Mouse (Mus musculus): ENCODE data around the gene Grin1. TPM values are rescaled to one million over a fixed set of nuclear protein-coding genes. Genes with fewer than 3 reads are reported as not detected.

The Grin1 gene
- polyA plus RNA-seq, 1 experiment from 2014 or later, result not detected

DNA sequence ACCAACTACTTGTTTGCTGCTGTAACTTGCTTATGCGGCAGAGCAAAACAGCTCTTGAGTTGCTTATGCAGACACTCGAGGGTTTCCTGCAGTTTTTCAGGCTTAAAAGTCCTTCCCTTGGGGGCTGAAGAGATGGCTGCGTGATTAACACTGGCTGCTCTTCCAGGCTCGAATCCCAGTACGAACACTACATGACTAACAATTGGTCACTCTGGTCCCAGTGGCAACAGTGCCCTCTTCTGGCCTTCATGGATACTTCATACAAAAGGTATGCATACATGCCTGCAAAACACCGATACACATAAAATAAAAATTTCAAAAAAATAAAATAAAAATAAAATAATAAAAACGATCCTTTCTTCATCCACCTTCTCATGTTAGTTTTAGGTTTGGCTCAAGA lies 9.5 kb upstream of the Grin1 start:
- H3K9ac ChIP-seq (ENCODE audit: low read length), result no peak overlapping the region
- no peak overlapping the region for H3K4me3 ChIP-seq (ENCODE audit: low read length)
- H3K36me3 ChIP-seq (ENCODE audit: control insufficient read depth, insufficient read depth), result no peaks in the 10 kb centered on the region
- no peak overlapping the region for H3K27ac ChIP-seq (ENCODE audit: low read length)
- ATAC-seq (replicated peaks; ENCODE audit: extremely low read depth, insufficient read depth, low FRiP score), result no peak
- no peaks in the 10 kb centered on the region; the same call in 1 of the 2 replicates for H3K27me3 ChIP-seq (ENCODE audit: control insufficient read depth, insufficient read depth, low read length)
- H3K4me2 ChIP-seq (ENCODE audit: low read depth, low read length), result no peak overlapping the region
- peaks cover 12% of the 10 kb centered on the region for H3K4me1 ChIP-seq (ENCODE audit: control insufficient read depth, insufficient read depth, low read length)
- WGBS, result 43% methylated on average over 7 of the region's 7 CpGs
- H3K9me3 ChIP-seq (replicated peaks; ENCODE audit: control insufficient read depth, low read length), result no peaks in the 10 kb centered on the region

DNA sequence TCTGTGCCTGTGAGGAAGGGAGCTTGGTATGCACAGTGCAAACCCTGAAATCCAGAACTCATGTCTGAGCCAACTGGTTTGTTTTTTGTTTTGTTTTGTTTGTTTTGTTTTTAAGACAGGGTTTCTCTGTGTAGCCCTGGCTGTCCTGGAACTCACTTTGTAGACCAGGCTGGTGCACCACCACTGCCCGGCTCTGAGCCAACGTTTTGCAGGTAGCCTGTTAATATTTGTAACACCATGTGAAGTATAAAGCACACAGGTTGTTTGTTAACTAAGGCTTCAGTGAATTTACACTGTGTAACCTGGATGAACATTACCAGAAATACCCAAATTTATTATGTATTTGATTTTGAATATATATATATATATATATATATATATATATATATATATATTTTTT lies 7.0 kb upstream of the Grin1 start:
- Histone ChIP-seq H3K9ac (ENCODE audit: low read length) (no peak overlapping the region), H3K4me2 (ENCODE audit: low read depth, low read length) (no peak overlapping the region), H3K4me3 (ENCODE audit: low read length) (no peak overlapping the region), H3K27me3 (ENCODE audit: control insufficient read depth, insufficient read depth, low read length) (no peaks in the 10 kb centered on the region; the same call in 1 of the 2 replicates), H3K36me3 (ENCODE audit: control insufficient read depth, insufficient read depth) (no peaks in the 10 kb centered on the region), H3K27ac (ENCODE audit: low read length) (no peak overlapping the region), H3K9me3 (replicated peaks; ENCODE audit: control insufficient read depth, low read length) (no peaks in the 10 kb centered on the region), H3K4me1 (ENCODE audit: control insufficient read depth, insufficient read depth, low read length) (peaks cover under 1% of the 10 kb centered on the region; the same call in 1 of the 2 replicates)
- ATAC-seq (replicated peaks; ENCODE audit: extremely low read depth, insufficient read depth, low FRiP score), result no peak
- WGBS, result 80% methylated on average over 2 of the region's 2 CpGs

- Histone ChIP-seq H3K36me3 (ENCODE audit: control insufficient read depth, insufficient read depth) (no peaks in the 10 kb centered on the region), H3K4me1 (ENCODE audit: control insufficient read depth, insufficient read depth, low read length) (no peaks in the 10 kb centered on the region), H3K4me3 (ENCODE audit: low read length) (no peak overlapping the region), H3K27me3 (ENCODE audit: control insufficient read depth, insufficient read depth, low read length) (peaks cover 36% of the 10 kb centered on the region), H3K4me2 (ENCODE audit: low read depth, low read length) (no peak overlapping the region), H3K9ac (ENCODE audit: low read length) (no peak overlapping the region), H3K27ac (ENCODE audit: low read length) (no peak overlapping the region), H3K9me3 (replicated peaks; ENCODE audit: control insufficient read depth, low read length) (no peaks in the 10 kb centered on the region)
- 38% methylated on average over 2 of the region's 2 CpGs for WGBS
- no peak for ATAC-seq (replicated peaks; ENCODE audit: extremely low read depth, insufficient read depth, low FRiP score)
Observed at GRCm38 (mm10) chr2:25320084-25320483, 1.1 kb upstream of the Grin1 start.

- Histone ChIP-seq H3K9me3 (replicated peaks; ENCODE audit: control insufficient read depth, low read length) (no peaks in the 10 kb centered on the region), H3K27ac (ENCODE audit: low read length) (no peak overlapping the region), H3K4me3 (ENCODE audit: low read length) (peak overlapping the region; percentile 33), H3K4me2 (ENCODE audit: low read depth, low read length) (peak overlapping the region; percentile 57), H3K36me3 (ENCODE audit: control insufficient read depth, insufficient read depth) (no peaks in the 10 kb centered on the region), H3K27me3 (ENCODE audit: control insufficient read depth, insufficient read depth, low read length) (peaks cover 41% of the 10 kb centered on the region), H3K4me1 (ENCODE audit: control insufficient read depth, insufficient read depth, low read length) (no peaks in the 10 kb centered on the region), H3K9ac (ENCODE audit: low read length) (no peak overlapping the region)
- 7% methylated on average over 31 of the region's 31 CpGs for WGBS
- ATAC-seq (replicated peaks; ENCODE audit: extremely low read depth, insufficient read depth, low FRiP score), result no peak
Observed at GRCm38 (mm10) chr2:25318119-25318966, 644 bp downstream of the Grin1 start.

DNA sequence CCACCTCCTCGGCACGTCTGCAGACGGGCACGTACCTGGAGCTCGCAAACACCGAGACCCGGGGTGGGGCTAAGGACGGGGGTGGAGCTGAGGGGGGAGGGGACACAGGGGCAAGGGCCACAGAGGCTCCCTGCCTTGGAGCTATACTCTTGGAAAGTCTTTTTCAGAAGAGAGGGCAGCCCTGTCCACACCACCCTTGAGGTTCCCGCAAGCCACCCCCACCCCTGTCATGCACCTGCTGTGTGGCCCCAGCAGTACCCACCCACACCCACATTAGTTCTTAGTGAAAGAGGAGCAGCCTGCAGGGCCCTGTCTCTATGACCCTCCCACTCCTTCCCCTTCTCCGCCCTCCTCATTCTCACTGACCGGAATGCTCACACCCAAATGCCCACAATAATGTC lies 7.5 kb downstream of the Grin1 start:
- no peaks in the 10 kb centered on the region for H3K36me3 ChIP-seq (ENCODE audit: control insufficient read depth, insufficient read depth)
- H3K4me3 ChIP-seq (ENCODE audit: low read length), result no peak overlapping the region
- no peak overlapping the region for H3K9ac ChIP-seq (ENCODE audit: low read length)
- H3K27me3 ChIP-seq (ENCODE audit: control insufficient read depth, insufficient read depth, low read length), result peaks cover 58% of the 10 kb centered on the region
- WGBS, result 4% methylated on average over 11 of the region's 11 CpGs
- H3K4me2 ChIP-seq (ENCODE audit: low read depth, low read length), result no peak overlapping the region
- H3K4me1 ChIP-seq (ENCODE audit: control insufficient read depth, insufficient read depth, low read length), result no peaks in the 10 kb centered on the region
- no peak for ATAC-seq (replicated peaks; ENCODE audit: extremely low read depth, insufficient read depth, low FRiP score)
- no peak overlapping the region for H3K27ac ChIP-seq (ENCODE audit: low read length)
- no peaks in the 10 kb centered on the region for H3K9me3 ChIP-seq (replicated peaks; ENCODE audit: control insufficient read depth, low read length)

GRCm38 (mm10) chr2:25310969-25311368 lies 8.0 kb downstream of the Grin1 start:
- no peak for ATAC-seq (replicated peaks; ENCODE audit: extremely low read depth, insufficient read depth, low FRiP score)
- no peak overlapping the region for H3K4me3 ChIP-seq (ENCODE audit: low read length)
- no peaks in the 10 kb centered on the region for H3K36me3 ChIP-seq (ENCODE audit: control insufficient read depth, insufficient read depth)
- 2% methylated on average over 22 of the region's 22 CpGs for WGBS
- H3K4me1 ChIP-seq (ENCODE audit: control insufficient read depth, insufficient read depth, low read length), result no peaks in the 10 kb centered on the region
- H3K9me3 ChIP-seq (replicated peaks; ENCODE audit: control insufficient read depth, low read length), result no peaks in the 10 kb centered on the region
- no peak overlapping the region for H3K27ac ChIP-seq (ENCODE audit: low read length)
- no peak overlapping the region for H3K4me2 ChIP-seq (ENCODE audit: low read depth, low read length)
- no peak overlapping the region for H3K9ac ChIP-seq (ENCODE audit: low read length)
- H3K27me3 ChIP-seq (ENCODE audit: control insufficient read depth, insufficient read depth, low read length), result peaks cover 60% of the 10 kb centered on the region

DNA sequence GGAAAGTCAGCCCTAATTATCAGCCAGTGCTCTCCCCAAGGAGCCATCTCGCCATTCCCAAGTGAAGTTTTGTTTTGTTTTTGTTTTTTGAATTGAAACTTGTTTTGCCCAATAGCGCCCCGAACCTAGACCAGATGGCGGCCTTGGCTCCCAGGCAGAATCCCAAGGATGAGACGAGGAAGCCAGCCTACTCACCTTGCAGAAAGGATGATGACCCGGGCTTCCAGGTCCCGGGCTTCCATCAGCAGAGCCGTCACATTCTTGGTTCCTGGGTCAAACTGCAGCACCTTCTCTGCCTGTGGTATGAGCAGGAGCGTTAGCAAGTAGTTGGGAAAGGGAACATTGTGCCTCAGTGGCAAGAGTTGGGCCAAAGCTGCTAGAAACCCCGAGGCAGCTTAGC lies 8.8 kb downstream of the Grin1 start:
- Histone ChIP-seq H3K27me3 (ENCODE audit: control insufficient read depth, insufficient read depth, low read length) (peaks cover 68% of the 10 kb centered on the region), H3K4me2 (ENCODE audit: low read depth, low read length) (no peak overlapping the region)
- 48% methylated on average over 10 of the region's 10 CpGs for WGBS

DNA sequence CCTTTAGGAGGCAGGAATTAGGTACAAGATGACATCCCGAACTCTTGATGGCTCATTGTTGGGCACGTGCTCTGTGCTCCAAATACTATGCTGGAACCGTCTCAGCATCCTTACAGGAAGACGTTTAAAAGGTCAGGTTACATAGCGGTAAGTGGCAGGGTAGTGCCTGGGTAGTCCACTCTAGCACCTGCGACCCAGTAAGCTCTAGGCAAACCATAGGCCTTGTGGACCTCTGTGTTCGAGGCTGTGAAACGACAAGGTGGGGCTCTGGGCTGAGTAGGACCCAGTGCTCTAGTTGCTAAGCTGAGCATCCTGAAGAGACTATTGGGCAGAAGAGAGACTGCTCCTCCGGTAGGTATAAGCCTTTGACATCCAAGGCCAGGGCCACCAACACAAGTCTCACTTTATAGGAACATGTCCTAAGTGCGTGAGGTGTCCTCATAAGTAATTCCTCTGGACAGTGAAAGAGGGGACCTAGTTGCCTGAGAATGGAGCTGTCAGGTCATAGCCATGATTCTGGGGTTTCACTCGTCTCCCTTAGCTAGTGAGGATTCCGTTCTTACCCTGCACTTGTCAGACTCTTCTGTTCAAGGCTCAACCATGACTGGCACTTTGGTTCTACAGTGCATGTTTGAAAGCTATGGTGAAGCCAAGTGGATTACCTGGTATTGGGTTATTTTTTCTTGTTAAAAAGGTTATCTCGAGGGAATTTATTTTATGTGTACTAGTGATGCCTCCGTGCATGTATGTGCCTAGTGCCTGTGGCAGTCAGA lies 13.2 kb downstream of the Grin1 start:
- no peak overlapping the region; the same call in 1 of the 2 replicates for H3K4me3 ChIP-seq (ENCODE audit: low read length)
- 45% methylated on average over 14 of the region's 14 CpGs for whole genome bisulfite sequencing

More for the DNA sequence above, 8.8 kb downstream of the Grin1 start:
- Histone ChIP-seq H3K4me3 (ENCODE audit: low read length) (no peak overlapping the region), H3K9ac (ENCODE audit: low read length) (no peak overlapping the region), H3K4me1 (ENCODE audit: control insufficient read depth, insufficient read depth, low read length) (no peaks in the 10 kb centered on the region), H3K27ac (ENCODE audit: low read length) (no peak overlapping the region), H3K36me3 (ENCODE audit: control insufficient read depth, insufficient read depth) (no peaks in the 10 kb centered on the region), H3K9me3 (replicated peaks; ENCODE audit: control insufficient read depth, low read length) (no peaks in the 10 kb centered on the region)
- ATAC-seq (replicated peaks; ENCODE audit: extremely low read depth, insufficient read depth, low FRiP score), result no peak

More for the DNA sequence above, 13.2 kb downstream of the Grin1 start:
- no peak for ATAC-seq (replicated peaks; ENCODE audit: extremely low read depth, insufficient read depth, low FRiP score)
- no peaks in the 10 kb centered on the region for H3K9me3 ChIP-seq (replicated peaks; ENCODE audit: control insufficient read depth, low read length)
- H3K4me2 ChIP-seq (ENCODE audit: low read depth, low read length), result no peak overlapping the region
- H3K4me1 ChIP-seq (ENCODE audit: control insufficient read depth, insufficient read depth, low read length), result 0 out of 2 replicates have a peak, but pooled peaks cover 3% of the 10 kb centered on the region
- H3K27me3 ChIP-seq (ENCODE audit: control insufficient read depth, insufficient read depth, low read length), result peaks cover 55% of the 10 kb centered on the region
- H3K27ac ChIP-seq (ENCODE audit: low read length), result no peak overlapping the region
- H3K9ac ChIP-seq (ENCODE audit: low read length), result no peak overlapping the region
- no peaks in the 10 kb centered on the region for H3K36me3 ChIP-seq (ENCODE audit: control insufficient read depth, insufficient read depth)

All from heart, embryonic 16.5 days (tissue).